Mouse (Mus musculus) MEL (cell line): Measurements from ENCODE around the gene Stpg2.

Experiments
- CHD2 ChIP-seq: IDR thresholded peaks from 2 replicates; pipeline ENCODE4 v1.6.1; 2011; ENCODE audit warnings: low read length, improper control_type of control experiment
- CTCF ChIP-seq, 3 experiments: IDR thresholded peaks in 2 of 3; conservative IDR thresholded peaks in 1 of 3; 2 replicates each; pipeline ENCODE4 v1.5.1; 2011 to 2012; ENCODE audit warnings: low read length in 3 of 3, low read depth in 2 of 3, mild to moderate bottlenecking in 2 of 3, improper control_type of control experiment in 1 of 3, inconsistent platforms in 1 of 3, mixed read lengths in 1 of 3, moderate library complexity in 1 of 3; ENCODE audit not compliant: control insufficient read depth in 1 of 3, insufficient read depth in 1 of 3, poor library complexity in 1 of 3, severe bottlenecking in 1 of 3
- HCFC1 ChIP-seq: IDR thresholded peaks from 2 replicates; pipeline ENCODE4 v1.6.1; 2012; ENCODE audit warnings: low read depth, mild to moderate bottlenecking, inconsistent platforms, low read length, improper control_type of control experiment, moderate library complexity
- MEF2A ChIP-seq: IDR thresholded peaks from 2 replicates; pipeline ENCODE4 v1.6.1; 2014; ENCODE audit warnings: low read depth, mild to moderate bottlenecking, inconsistent platforms, low read length, improper control_type of control experiment; ENCODE audit not compliant: poor library complexity, insufficient replicate concordance, severe bottlenecking; ENCODE audit errors: extremely low read depth
- MXI1 ChIP-seq: IDR thresholded peaks from 2 replicates; pipeline ENCODE4 v1.6.1; 2011; ENCODE audit warnings: mild to moderate bottlenecking, low read depth, low read length, improper control_type of control experiment
- NRF1 ChIP-seq: IDR thresholded peaks from 2 replicates; pipeline ENCODE4 v1.6.1; 2014; ENCODE audit warnings: low read depth, mild to moderate bottlenecking, inconsistent platforms, low read length, improper control_type of control experiment, moderate library complexity; ENCODE audit not compliant: poor library complexity, insufficient read depth, severe bottlenecking
- POLR2A ChIP-seq, 2 experiments: IDR thresholded peaks; 2 replicates each; pipeline ENCODE4 v1.6.1; 2011 to 2012; ENCODE audit warnings: low read length in 2 of 2, mild to moderate bottlenecking in 2 of 2, control low read depth in 1 of 2, improper control_type of control experiment in 1 of 2, low read depth in 1 of 2, moderate library complexity in 1 of 2; ENCODE audit not compliant: control insufficient read depth in 1 of 2, insufficient read depth in 1 of 2, poor library complexity in 1 of 2
- POLR2AphosphoS2 ChIP-seq: IDR thresholded peaks from 2 replicates; pipeline ENCODE4 v1.6.1; 2011; ENCODE audit warnings: low read length, improper control_type of control experiment
- SIN3A ChIP-seq: IDR thresholded peaks from 2 replicates; pipeline ENCODE4 v1.6.1; 2012; ENCODE audit warnings: low read length, improper control_type of control experiment, inconsistent platforms
- ZNF384 ChIP-seq: IDR thresholded peaks from 2 replicates; pipeline ENCODE4 v1.6.1; 2012; ENCODE audit warnings: low read depth, mild to moderate bottlenecking, inconsistent platforms, low read length, improper control_type of control experiment

GRCm38 (mm10) chr3:139662241-139662640 is 456.7 kb downstream of the Stpg2 start:
- TF ChIP-seq NRF1, result no peak
- no peak for TF ChIP-seq MEF2A
- TF ChIP-seq MXI1, result no peak
- no peak for TF ChIP-seq POLR2AphosphoS2
- no peak for TF ChIP-seq ZNF384
- no peak for TF ChIP-seq POLR2A (IDR thresholded peaks at IDR 0.05; ENCODE audit: control insufficient read depth in 1 of 2, insufficient read depth in 1 of 2, low read depth in 1 of 2, low read length in 2 of 2, poor library complexity in 1 of 2)
- TF ChIP-seq CHD2, result no peak
- TF ChIP-seq HCFC1, result no peak
- no peak for TF ChIP-seq SIN3A
- TF ChIP-seq CTCF (IDR thresholded peaks at IDR 0.05 in 2 of 3, conservative IDR thresholded peaks at IDR 0.05 in 1 of 3; ENCODE audit: control insufficient read depth in 1 of 3, insufficient read depth in 1 of 3, low read depth in 2 of 3, low read length in 3 of 3, poor library complexity in 1 of 3, severe bottlenecking in 1 of 3), result no peak
